Mouse (Mus musculus) intestine, postnatal 0 days (tissue): Measurements from ENCODE around the gene Neurog1. TPM values are rescaled to one million over a fixed set of nuclear protein-coding genes. Genes with fewer than 3 reads are reported as not detected.

ENCODE experiments used
- ATAC-seq: fragments of 200-750 bp; cut with Nextera tagmentation; 2 replicates; pipeline ENCODE4 v1.8.0; 2017; ENCODE audit warnings: mild to moderate bottlenecking, moderate TSS enrichment, moderate library complexity
- H3K27ac ChIP-seq: fragments of 300-500 bp; sonication (generic); 2 replicates; pipeline ENCODE4 v1.5.1; 2014; ENCODE audit warnings: mild to moderate bottlenecking, low read depth, low read length, moderate library complexity
- H3K27me3 ChIP-seq: fragments of 300-500 bp; sonication (generic); replicated peaks from 2 replicates; pipeline ENCODE4 v1.6.1; 2014; ENCODE audit warnings: low read length, mixed read lengths; ENCODE audit not compliant: control insufficient read depth, insufficient read depth
- H3K36me3 ChIP-seq: fragments of 300-500 bp; sonication (generic); 2 replicates; pipeline ENCODE4 v1.6.1; 2014; ENCODE audit warnings: mild to moderate bottlenecking, moderate library complexity; ENCODE audit not compliant: control insufficient read depth, insufficient read depth
- H3K4me1 ChIP-seq: fragments of 300-500 bp; sonication (generic); replicated peaks from 2 replicates; pipeline ENCODE4 v1.6.1; 2014; ENCODE audit warnings: antibody characterized with exemption, low read length, mixed read lengths; ENCODE audit not compliant: control insufficient read depth, insufficient read depth
- H3K4me2 ChIP-seq: fragments of 300-500 bp; sonication (generic); replicated peaks from 2 replicates; pipeline ENCODE4 v1.6.1; 2014; ENCODE audit warnings: low read depth, mild to moderate bottlenecking, moderate library complexity
- H3K4me3 ChIP-seq: fragments of 300-500 bp; sonication (generic); 2 replicates; pipeline ENCODE4 v1.5.1; 2014; ENCODE audit warnings: low read depth, low read length
- H3K9ac ChIP-seq: fragments of 300-500 bp; sonication (generic); 2 replicates; pipeline ENCODE4 v1.6.1; 2014; ENCODE audit warnings: mild to moderate bottlenecking, low read depth, low read length
- H3K9me3 ChIP-seq: fragments of 300-500 bp; sonication (generic); 2 replicates; pipeline ENCODE4 v1.6.1; 2016; ENCODE audit warnings: mixed run types; ENCODE audit not compliant: control insufficient read depth
- CTCF ChIP-seq: sonication (generic); IDR thresholded peaks from 2 replicates; pipeline ENCODE4 v1.5.1; 2016; ENCODE audit warnings: low read depth, mild to moderate bottlenecking, control low read depth, antibody characterized with exemption, moderate library complexity
- WGBS: fragments of 180-500 bp; shearing (Covaris S2); extraction: QIAGEN DNeasy Blood & Tissue Kit; methylation state at CpG from one replicate; pipeline ENCODE4 v1.1.7; 2014; 5-methylcytosine and 5-hydroxymethylcytosine counted together
- polyA plus RNA-seq: library from polyadenylated mRNA; unstranded; fragments of >200 nt; fragmentation: Nextera tagmentation; extraction: Ambion mirVana; gene quantifications from 2 replicates; pipeline ENCODE4 v1.2.1, GENCODE M21; 2015

The Neurog1 gene
- not detected in 2 replicates for polyA plus RNA-seq

GRCm38 (mm10) chr13:56251924-56252619 is at the start of gene Neurog1:
Neurog1 (minus strand) TSS chr13:56252163.
- H3K27me3 ChIP-seq: peaks cover 92% of the 10 kb centered on the region
- TF ChIP-seq CTCF: no peak
- H3K9ac ChIP-seq: no peak within 1 kb of the TSS
- no peaks in the 10 kb centered on the region for H3K9me3 ChIP-seq
- H3K4me3 ChIP-seq: peak within 1 kb of the TSS; percentile 17
- no peaks in the 10 kb centered on the region for H3K4me1 ChIP-seq
- peak within 1 kb of the TSS; percentile 49 for H3K4me2 ChIP-seq
- H3K27ac ChIP-seq: no peak within 1 kb of the TSS
- WGBS: under 1% methylated on average over 63 of the region's 65 CpGs
- ATAC-seq: no peak
- H3K36me3 ChIP-seq: no peaks in the 10 kb centered on the region

- Histone ChIP-seq H3K9me3 (no peaks in the 10 kb centered on the region), H3K4me1 (no peaks in the 10 kb centered on the region), H3K4me3 (no peak overlapping the region), H3K27ac (no peak overlapping the region), H3K36me3 (no peaks in the 10 kb centered on the region), H3K9ac (no peak overlapping the region), H3K27me3 (peaks cover 33% of the 10 kb centered on the region), H3K4me2 (no peak overlapping the region)
- no peak for TF ChIP-seq CTCF
- no peak for ATAC-seq
- 90% methylated on average over 11 of the region's 11 CpGs for WGBS
Measured at GRCm38 (mm10) chr13:56299336-56299735, 47.4 kb upstream of the Neurog1 start.

- WGBS: 9% methylated on average over 8 of the region's 8 CpGs
- H3K9ac ChIP-seq: no peak overlapping the region
Measured at GRCm38 (mm10) chr13:56296659-56297020, 44.7 kb upstream of the Neurog1 start.

GRCm38 (mm10) chr13:56295943-56296658 is 44.1 kb upstream of the Neurog1 start, which contains the start of gene Cxcl14:
Cxcl14 (minus strand) TSS chr13:56296551.
- Histone ChIP-seq H3K9me3 (no peaks in the 10 kb centered on the region), H3K27ac (no peak within 1 kb of the TSS), H3K27me3 (peaks cover 41% of the 10 kb centered on the region), H3K9ac (no peak within 1 kb of the TSS), H3K4me1 (no peaks in the 10 kb centered on the region), H3K4me2 (peak within 1 kb of the TSS; percentile 58), H3K4me3 (peak within 1 kb of the TSS; percentile 42), H3K36me3 (no peaks in the 10 kb centered on the region)
- ATAC-seq: 0 out of 2 replicates have a peak, but pooled peaks have one; percentile 25
- under 1% methylated on average over 76 of the region's 76 CpGs for WGBS
- TF ChIP-seq CTCF: no peak

More at GRCm38 (mm10) chr13:56296659-56297020, 44.7 kb upstream of the Neurog1 start:
- TF ChIP-seq CTCF: no peak
- peaks cover 41% of the 10 kb centered on the region for H3K27me3 ChIP-seq
- H3K4me3 ChIP-seq: peak overlapping the region; percentile 42
- ATAC-seq: no peak
- peak overlapping the region; percentile 58 for H3K4me2 ChIP-seq
- no peaks in the 10 kb centered on the region for H3K36me3 ChIP-seq
- no peak overlapping the region for H3K27ac ChIP-seq
- no peaks in the 10 kb centered on the region for H3K9me3 ChIP-seq
- H3K4me1 ChIP-seq: no peaks in the 10 kb centered on the region

GRCm38 (mm10) chr13:56295586-56295942 is 43.6 kb upstream of the Neurog1 start:
- no peak overlapping the region for H3K9ac ChIP-seq
- no peak for ATAC-seq
- no peaks in the 10 kb centered on the region for H3K36me3 ChIP-seq
- H3K4me1 ChIP-seq: no peaks in the 10 kb centered on the region
- H3K9me3 ChIP-seq: no peaks in the 10 kb centered on the region
- WGBS: 6% methylated on average over 13 of the region's 13 CpGs
- peak overlapping the region; percentile 42 for H3K4me3 ChIP-seq
- peaks cover 41% of the 10 kb centered on the region for H3K27me3 ChIP-seq
- H3K4me2 ChIP-seq: peak overlapping the region; percentile 58
- no peak overlapping the region for H3K27ac ChIP-seq
- TF ChIP-seq CTCF: no peak

GRCm38 (mm10) chr13:56294908-56295307 is 42.9 kb upstream of the Neurog1 start:
- no peak for ATAC-seq
- no peak overlapping the region for H3K9ac ChIP-seq
- H3K4me2 ChIP-seq: no peak overlapping the region
- no peak for TF ChIP-seq CTCF
- no peaks in the 10 kb centered on the region for H3K36me3 ChIP-seq
- no peaks in the 10 kb centered on the region for H3K9me3 ChIP-seq
- H3K4me1 ChIP-seq: no peaks in the 10 kb centered on the region
- H3K4me3 ChIP-seq: no peak overlapping the region
- peaks cover 41% of the 10 kb centered on the region for H3K27me3 ChIP-seq
- H3K27ac ChIP-seq: no peak overlapping the region
- 16% methylated on average over 10 of the region's 10 CpGs for WGBS
